In genomic region chr4:149505261-149505967, GRCm38 (mm10) we compare ENCODE assay signal across 26 mouse cellular contexts. TPM values are rescaled to one million over a fixed set of nuclear protein-coding genes. Genes with fewer than 3 reads are reported as not detected.
A peak's percentile ranks its signal among the peaks of the same experiment; 100 is the strongest.
DNase-seq lines count a peak whose midpoint lies in the region; ATAC-seq and TF ChIP-seq lines count a peak whose summit lies in the region.
"Had no signal": no experiment of that assay in that cellular context is flagged by ENCODE, and none has a peak within 500 bp of the region (broad histone marks: within the 10 kb centered on the region; RNA-seq: fewer than 3 reads in every experiment).

No protein-coding gene starts in this region.

- H3K9ac ChIP-seq in forebrain, embryonic 13.5 days, result no peak overlapping the region
- no peak overlapping the region for H3K9ac ChIP-seq in limb, embryonic 11.5 days (ENCODE audit: low read length)
- H3K9ac ChIP-seq: embryonic facial prominence, embryonic 12.5 days; liver, postnatal 0 days; midbrain, embryonic 12.5 days; neural tube, embryonic 12.5 days had no signal

- 20% methylated on average over 15 of the region's 15 CpGs for WGBS in forebrain, embryonic 13.5 days
- WGBS in limb, embryonic 11.5 days, result 53% methylated on average over 14 of the region's 15 CpGs

- no peaks in the 10 kb centered on the region for H3K27me3 ChIP-seq in forebrain, embryonic 13.5 days
- no peaks in the 10 kb centered on the region for H3K27me3 ChIP-seq in limb, embryonic 11.5 days (ENCODE audit: control insufficient read depth, insufficient read depth, low read length)
- H3K27me3 ChIP-seq: embryonic facial prominence, embryonic 12.5 days; midbrain, embryonic 12.5 days; neural tube, embryonic 12.5 days; Patski had no signal

- TF ChIP-seq CTCF in brain, embryonic 14.5 days (IDR thresholded peaks at IDR 0.05; ENCODE audit: borderline replicate concordance, extremely low read depth, insufficient read depth, insufficient read length), result no peak

- ATAC-seq in forebrain, embryonic 13.5 days, result peak; percentile 68
- no peak for ATAC-seq in limb, embryonic 11.5 days (ENCODE audit: insufficient number of reproducible peaks, low FRiP score, low TSS enrichment, low read depth)
- ATAC-seq: inflammation-experienced regulatory T-cells, adult 6 months; liver, postnatal 0 days; Patski had no signal

- DNase-seq in layer of hippocampus, adult 9-11 months, result peak; percentile 34
- no peak for DNase-seq in layer of hippocampus, adult 18-20 months (ENCODE audit: low spot score in 2 of 2)
- peak; percentile 92 for DNase-seq in brain, embryonic 14.5 days (ENCODE audit: low read depth)
- peak; percentile 54 for DNase-seq in limb, embryonic 11.5 days (ENCODE audit: low spot score)
- DNase-seq in urinary bladder, postnatal 10 days (ENCODE audit: low spot score), result no peak
- DNase-seq in heart, adult 11 months, result no peak
- DNase-seq in cerebellum, postnatal 14 days, result no peak
- DNase-seq: adrenal gland, adult 8-10 months; cerebellum, adult 9-11 months; gastrocnemius, postnatal 25 days; kidney, adult 9 months; kidney, postnatal 4 days; liver, postnatal 0 days; thymus, postnatal 25 days had no signal

- peaks cover 18% of the 10 kb centered on the region for H3K36me3 ChIP-seq in forebrain, embryonic 13.5 days (ENCODE audit: poor library complexity, severe bottlenecking)
- H3K36me3 ChIP-seq in limb, embryonic 11.5 days (ENCODE audit: control insufficient read depth, insufficient read depth, low read length), result peaks cover 2% of the 10 kb centered on the region; the same call in 1 of the 2 replicates

- no peak overlapping the region for H3K4me2 ChIP-seq in forebrain, embryonic 13.5 days
- H3K4me2 ChIP-seq in limb, embryonic 11.5 days (ENCODE audit: low read depth, severe bottlenecking), result no peak overlapping the region
- H3K4me2 ChIP-seq: embryonic facial prominence, embryonic 12.5 days; midbrain, embryonic 12.5 days; neural tube, embryonic 12.5 days had no signal

- H3K4me1 ChIP-seq in forebrain, embryonic 13.5 days, result peaks cover 17% of the 10 kb centered on the region
- H3K4me1 ChIP-seq in limb, embryonic 11.5 days (ENCODE audit: control insufficient read depth, insufficient read depth, low read length), result peaks cover 4% of the 10 kb centered on the region; the same call in 1 of the 2 replicates
- H3K4me1 ChIP-seq: embryonic facial prominence, embryonic 12.5 days; heart, embryonic 10.5 days; neural tube, embryonic 12.5 days had no signal

- peak overlapping the region; percentile 36 for H3K27ac ChIP-seq in forebrain, embryonic 13.5 days
- H3K27ac ChIP-seq in limb, embryonic 11.5 days (replicated peaks; ENCODE audit: low read depth, low read length), result 0 out of 2 replicates have a peak overlapping the region, but pooled peaks have one; percentile 33
- H3K27ac ChIP-seq: embryonic facial prominence, embryonic 12.5 days; heart, embryonic 10.5 days; neural tube, embryonic 12.5 days had no signal

- no peak overlapping the region for H3K4me3 ChIP-seq in forebrain, embryonic 13.5 days
- H3K4me3 ChIP-seq in limb, embryonic 11.5 days (ENCODE audit: low read depth, low read length), result no peak overlapping the region
- H3K4me3 ChIP-seq: embryonic facial prominence, embryonic 12.5 days; heart, embryonic 10.5 days; midbrain, embryonic 12.5 days; neural tube, embryonic 12.5 days had no signal

- no peaks in the 10 kb centered on the region for H3K9me3 ChIP-seq in forebrain, embryonic 13.5 days (replicated peaks)
- no peaks in the 10 kb centered on the region for H3K9me3 ChIP-seq in limb, embryonic 11.5 days (ENCODE audit: control insufficient read depth, low read length)
- H3K9me3 ChIP-seq: embryonic facial prominence, embryonic 12.5 days; heart, embryonic 10.5 days; midbrain, embryonic 12.5 days; neural tube, embryonic 12.5 days had no signal

- no peak for TF ChIP-seq POLR2A in brain, embryonic 14.5 days (IDR thresholded peaks at IDR 0.05; ENCODE audit: borderline replicate concordance, extremely low read depth, insufficient read depth, insufficient read length, poor library complexity, severe bottlenecking)

RNA-seq across cellular contexts. Expression of gene Ctnnbip1, which starts 12.6 kb away (rescaled TPM):
- total RNA-seq in layer of hippocampus, adult 18-20 months (2021), result 10 to 100 TPM; 29.6 to 33.4 TPM
- 59.0 and 62.8 TPM in 2 replicates for polyA plus RNA-seq in brain, embryonic 14.5 days (2012; rRNA removed)
- polyA plus RNA-seq in forebrain, embryonic 13.5 days (2015; fragmentation: Nextera tagmentation; extraction: Ambion mirVana), result 80.2 and 81.2 TPM in 2 replicates
- polyA plus RNA-seq in limb, embryonic 11.5 days (2014; fragmentation: Nextera tagmentation; extraction: Ambion mirVana), result 74.7 and 84.6 TPM in 2 replicates

RNA-seq across cellular contexts. Expression of gene Lzic, which starts 20.4 kb away (rescaled TPM):
- total RNA-seq in layer of hippocampus, adult 18-20 months (2021), result 10 to 100 TPM; 14.1 to 14.2 TPM
- 31.7 and 32.0 TPM in 2 replicates for polyA plus RNA-seq in brain, embryonic 14.5 days (2012; rRNA removed)
- polyA plus RNA-seq in forebrain, embryonic 13.5 days (2015; fragmentation: Nextera tagmentation; extraction: Ambion mirVana), result 50.3 and 59.4 TPM in 2 replicates
- 61.5 and 64.6 TPM in 2 replicates for polyA plus RNA-seq in limb, embryonic 11.5 days (2014; fragmentation: Nextera tagmentation; extraction: Ambion mirVana)

RNA-seq across cellular contexts. Expression of gene Nmnat1, which starts 20.4 kb away (rescaled TPM):
- total RNA-seq in layer of hippocampus, adult 18-20 months (2021), result 1 to 10 TPM; 7.7 to 9.5 TPM
- 7.5 and 9.9 TPM in 2 replicates for polyA plus RNA-seq in brain, embryonic 14.5 days (2012; rRNA removed)
- polyA plus RNA-seq in forebrain, embryonic 13.5 days (2015; fragmentation: Nextera tagmentation; extraction: Ambion mirVana), result 11.8 and 15.7 TPM in 2 replicates
- polyA plus RNA-seq in limb, embryonic 11.5 days (2014; fragmentation: Nextera tagmentation; extraction: Ambion mirVana), result 15.8 and 16.5 TPM in 2 replicates

RNA-seq across cellular contexts. Expression of gene Tmem274, which starts 28.2 kb away (rescaled TPM):
- total RNA-seq in layer of hippocampus, adult 18-20 months (2021), result not detected
- not detected in 2 replicates for polyA plus RNA-seq in brain, embryonic 14.5 days (2012; rRNA removed)
- polyA plus RNA-seq in forebrain, embryonic 13.5 days (2015; fragmentation: Nextera tagmentation; extraction: Ambion mirVana), result 0.28 and 0.62 TPM in 2 replicates
- polyA plus RNA-seq in limb, embryonic 11.5 days (2014; fragmentation: Nextera tagmentation; extraction: Ambion mirVana), result 0.55 TPM in 1 of 2 replicates, not detected in the other
- total RNA-seq: adrenal gland, adult 8-10 months; gastrocnemius, postnatal 25 days; layer of hippocampus, postnatal 36 days; left cerebral cortex, postnatal 14 days; liver, adult 2 months had no signal
- polyA plus RNA-seq: C2C12; hindbrain, embryonic 11.5 days; liver, adult 2 months; liver, postnatal 0 days; Patski had no signal

RNA-seq across cellular contexts. Expression of gene Rbp7, which starts 50.6 kb away (rescaled TPM):
- not detected for total RNA-seq in layer of hippocampus, adult 18-20 months (2021)
- polyA plus RNA-seq in brain, embryonic 14.5 days (2012; rRNA removed), result 0.21 TPM in 1 of 2 replicates, not detected in the other
- polyA plus RNA-seq in forebrain, embryonic 13.5 days (2015; fragmentation: Nextera tagmentation; extraction: Ambion mirVana), result not detected in 2 replicates
- not detected in 2 replicates for polyA plus RNA-seq in limb, embryonic 11.5 days (2014; fragmentation: Nextera tagmentation; extraction: Ambion mirVana)
- total RNA-seq: layer of hippocampus, postnatal 36 days; left cerebral cortex, postnatal 14 days; liver, adult 2 months had no signal
- polyA plus RNA-seq: C2C12; hindbrain, embryonic 11.5 days; inflammation-experienced regulatory T-cells, adult 6 months; liver, adult 2 months; liver, postnatal 0 days; midbrain, embryonic 12.5 days; neural tube, embryonic 12.5 days; Patski had no signal

Comparison
In these comparisons a context has a peak if more than half of its experiments do, and no peak if none do; other contexts are left out.
1. DNase-seq: peak in layer of hippocampus, adult 9-11 months (single experiment), brain, embryonic 14.5 days (single experiment) and limb, embryonic 11.5 days (single experiment); none in layer of hippocampus, adult 18-20 months (0 of 2), urinary bladder, postnatal 10 days (single experiment), heart, adult 11 months (single experiment) and cerebellum, postnatal 14 days (0 of 2).